Mouse (Mus musculus) ES-E14 (cell line): Measurements from ENCODE around the gene Tpd52l2.

ENCODE experiments used
- CHD2 ChIP-seq: IDR thresholded peaks from 2 replicates; pipeline ENCODE4 v1.6.1; 2014; ENCODE audit warnings: mild to moderate bottlenecking, low read depth, low read length, inconsistent platforms
- HCFC1 ChIP-seq: IDR thresholded peaks from 2 replicates; pipeline ENCODE4 v1.6.1; 2012; ENCODE audit warnings: low read length, inconsistent platforms, borderline replicate concordance; ENCODE audit not compliant: insufficient read depth
- MAFK ChIP-seq: IDR thresholded peaks from 2 replicates; pipeline ENCODE4 v1.6.1; 2014; ENCODE audit warnings: mild to moderate bottlenecking, low read depth, low read length, inconsistent platforms; ENCODE audit not compliant: insufficient read depth
- ZC3H11A ChIP-seq: IDR thresholded peaks from 2 replicates; pipeline ENCODE4 v1.6.1; 2012; ENCODE audit warnings: low read depth, mild to moderate bottlenecking, inconsistent platforms, low read length, borderline replicate concordance
- ZNF384 ChIP-seq: IDR thresholded peaks from 2 replicates; pipeline ENCODE4 v1.6.1; 2012; ENCODE audit warnings: low read depth, low read length, inconsistent platforms

GRCm38 (mm10) chr2:181458411-181459152 lies 38.4 kb upstream of the Tpd52l2 start:
- TF ChIP-seq ZC3H11A (no peak), CHD2 (no peak), HCFC1 (no peak), MAFK (no peak), ZNF384 (no peak)
